Comparison of ENCODE assay signal across 9 mouse cellular contexts in genomic region chr11:33142801-33143200, GRCm38 (mm10). TPM values are rescaled to one million over a fixed set of nuclear protein-coding genes. Genes with fewer than 3 reads are reported as not detected.
DNase-seq lines count a peak whose midpoint lies in the region.
"Had no signal": no experiment of that assay in that cellular context is flagged by ENCODE, and none has a peak within 500 bp of the region (broad histone marks: within the 10 kb centered on the region; RNA-seq: fewer than 3 reads in every experiment).

No protein-coding gene starts in this region.

- intact Hi-C loops in heart, postnatal 10 days (cut with DNase I) = no loop called here

- peak; percentile 42 for DNase-seq in ovary, postnatal 36 days (ENCODE audit: low spot score)
- no peak for DNase-seq in ovary, postnatal 14 days (ENCODE audit: low spot score)
- peak; percentile 25 to 53 for DNase-seq in adrenal gland, postnatal 36 days
- DNase-seq in heart, postnatal 10 days = peak; percentile 67 to 75
- peak; percentile 67 to 88 for DNase-seq in lung, postnatal 4 days
- no peak for DNase-seq in layer of hippocampus, adult 11-12 months (ENCODE audit: low spot score)
- no peak for DNase-seq in gastrocnemius, postnatal 4 days (ENCODE audit: low spot score in 2 of 2)
- DNase-seq: kidney, postnatal 4 days; midbrain, embryonic 14.5 days had no signal

RNA-seq across cellular contexts. Expression of gene Fgf18, which starts 4.4 kb away (rescaled TPM):
- total RNA-seq in adrenal gland, postnatal 36 days (2021) = 1 to 10 TPM in 1 of 2 experiments, under 1 TPM in 1; 0.95 to 1.6 TPM
- 1 to 10 TPM; 6.1 to 7.3 TPM for total RNA-seq in heart, postnatal 10 days (2021)
- 10 to 100 TPM; 19.9 to 21.2 TPM for total RNA-seq in gastrocnemius, postnatal 4 days (2021)

RNA-seq across cellular contexts. Expression of gene Npm1, which starts 20.2 kb away (rescaled TPM):
- total RNA-seq in adrenal gland, postnatal 36 days (2021) = 100 to 1,000 TPM; 300 to 316 TPM
- 100 to 1,000 TPM; 202 to 225 TPM for total RNA-seq in heart, postnatal 10 days (2021)
- 100 to 1,000 TPM; 331 to 334 TPM for total RNA-seq in gastrocnemius, postnatal 4 days (2021)

Comparison
In these comparisons a context has a peak if more than half of its experiments do, and no peak if none do; other contexts are left out.
1. DNase-seq: peak in ovary, postnatal 36 days (single experiment), adrenal gland, postnatal 36 days (2 of 2), heart, postnatal 10 days (2 of 2) and lung, postnatal 4 days (2 of 2); none in ovary, postnatal 14 days (single experiment), layer of hippocampus, adult 11-12 months (single experiment) and gastrocnemius, postnatal 4 days (0 of 2).